Mouse (Mus musculus): ENCODE data around the gene Sel1l2. TPM values are rescaled to one million over a fixed set of nuclear protein-coding genes. Genes with fewer than 3 reads are reported as not detected.
"Not testable (repeated sequence)": the region's sequence is repeated elsewhere in the genome, so short reads cannot be mapped to it uniquely, and the experiment has no call there.

Sel1l2 gene
- total and polyA plus RNA-seq, 2 experiments from 2014 or later = not detected

DNA sequence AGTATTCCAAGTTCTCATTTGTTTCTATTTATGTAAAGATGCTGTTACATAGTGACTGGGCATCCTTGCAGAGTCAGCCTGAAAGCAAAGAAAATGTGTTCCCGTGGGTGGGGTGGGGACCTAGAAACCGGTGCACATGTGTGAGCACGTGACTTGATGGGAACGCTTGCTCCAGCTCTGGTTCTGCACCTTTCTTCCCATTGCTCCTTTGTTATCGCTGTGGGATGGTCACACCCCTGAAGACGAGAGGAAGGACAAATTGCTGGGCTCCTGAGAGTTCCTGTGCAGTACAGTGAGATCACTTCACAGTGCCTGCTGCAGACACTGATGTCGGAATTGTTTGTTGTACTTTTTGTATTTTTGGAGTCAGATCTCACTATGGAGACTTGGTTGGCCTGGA lies 185.8 kb downstream of the Sel1l2 start:
- H3K9me3 ChIP-seq (ENCODE audit: low read length) = no peaks in the 10 kb centered on the region
- no peaks in the 10 kb centered on the region for H3K27me3 ChIP-seq (ENCODE audit: insufficient read depth, low read length)
- no peak for TF ChIP-seq CTCF (IDR thresholded peaks at IDR 0.05)
- no peak overlapping the region for H3K9ac ChIP-seq (replicated peaks; ENCODE audit: low read length, poor library complexity, severe bottlenecking)
- no peaks in the 10 kb centered on the region for H3K4me1 ChIP-seq (ENCODE audit: insufficient read depth, low read length)
- peaks cover 23% of the 10 kb centered on the region for H3K36me3 ChIP-seq (ENCODE audit: insufficient read depth, low read length)
- no peak overlapping the region for H3K4me2 ChIP-seq (ENCODE audit: low read depth, low read length, poor library complexity, severe bottlenecking)
- H3K4me3 ChIP-seq (ENCODE audit: low read depth, low read length) = no peak overlapping the region
- no peak for DNase-seq (ENCODE audit: low spot score)
- no peak overlapping the region for H3K27ac ChIP-seq (ENCODE audit: low read depth, low read length)
- 92% methylated on average over 7 of the region's 7 CpGs for WGBS
- no peak for ATAC-seq (ENCODE audit: low FRiP score)

DNA sequence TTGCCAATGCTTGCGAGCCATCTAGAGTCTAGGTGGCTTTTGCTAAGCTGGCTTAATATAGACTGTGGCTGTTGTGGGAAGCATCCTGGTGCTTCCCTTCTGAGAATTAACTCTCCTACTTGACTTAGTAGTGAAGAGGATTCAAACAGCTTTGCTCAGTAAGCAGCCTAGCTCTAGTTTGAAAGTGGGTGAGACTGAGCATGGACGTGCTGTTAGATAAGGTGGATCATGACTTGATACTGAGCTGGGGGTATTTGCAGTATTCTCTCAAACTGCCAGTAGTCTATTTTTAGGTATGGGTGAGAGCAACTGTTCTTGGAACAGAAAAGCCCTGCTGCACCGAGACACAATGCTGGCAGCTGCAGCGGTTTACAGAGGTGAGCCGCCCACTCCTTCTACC lies 186.9 kb downstream of the Sel1l2 start:
- WGBS = 91% methylated on average over 5 of the region's 5 CpGs
- no peak for TF ChIP-seq CTCF (IDR thresholded peaks at IDR 0.05)
- H3K4me3 ChIP-seq (ENCODE audit: low read depth, low read length) = no peak overlapping the region
- no peak for ATAC-seq (ENCODE audit: low FRiP score)
- H3K27me3 ChIP-seq (ENCODE audit: insufficient read depth, low read length) = no peaks in the 10 kb centered on the region
- DNase-seq (ENCODE audit: low spot score) = no peak
- H3K27ac ChIP-seq (ENCODE audit: low read depth, low read length) = no peak overlapping the region
- H3K36me3 ChIP-seq (ENCODE audit: insufficient read depth, low read length) = peaks cover 29% of the 10 kb centered on the region
- H3K4me1 ChIP-seq (ENCODE audit: insufficient read depth, low read length) = no peaks in the 10 kb centered on the region
- no peak overlapping the region for H3K9ac ChIP-seq (replicated peaks; ENCODE audit: low read length, poor library complexity, severe bottlenecking)
- no peak overlapping the region for H3K4me2 ChIP-seq (ENCODE audit: low read depth, low read length, poor library complexity, severe bottlenecking)
- H3K9me3 ChIP-seq (ENCODE audit: low read length) = no peaks in the 10 kb centered on the region

DNA sequence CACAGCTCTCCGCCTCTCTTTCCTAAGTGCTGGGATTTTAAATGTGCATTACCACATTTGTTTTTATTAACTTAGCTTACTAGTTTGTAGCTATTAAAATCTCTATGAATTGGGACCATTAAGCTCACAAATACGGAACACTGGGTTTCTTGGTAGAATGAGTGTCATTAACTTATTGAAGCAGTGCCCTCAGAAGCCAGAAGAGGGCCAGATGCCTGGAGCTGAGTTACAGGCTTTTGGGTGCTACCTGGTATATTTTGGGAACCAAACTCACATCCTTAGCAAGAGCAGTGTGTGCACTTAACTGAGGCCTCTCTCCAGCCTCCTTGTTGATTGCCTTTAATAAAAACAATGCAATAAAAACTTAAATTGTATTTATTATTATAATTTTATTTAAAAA lies 188.8 kb downstream of the Sel1l2 start:
- DNase-seq (ENCODE audit: low spot score) (peak; percentile 47), ATAC-seq (ENCODE audit: low FRiP score) (no peak)
- Histone ChIP-seq H3K36me3 (ENCODE audit: insufficient read depth, low read length) (peaks cover 32% of the 10 kb centered on the region), H3K9ac (replicated peaks; ENCODE audit: low read length, poor library complexity, severe bottlenecking) (no peak overlapping the region), H3K4me1 (ENCODE audit: insufficient read depth, low read length) (no peaks in the 10 kb centered on the region), H3K4me2 (ENCODE audit: low read depth, low read length, poor library complexity, severe bottlenecking) (no peak overlapping the region), H3K9me3 (ENCODE audit: low read length) (no peaks in the 10 kb centered on the region), H3K27ac (ENCODE audit: low read depth, low read length) (no peak overlapping the region), H3K27me3 (ENCODE audit: insufficient read depth, low read length) (no peaks in the 10 kb centered on the region), H3K4me3 (ENCODE audit: low read depth, low read length) (no peak overlapping the region)
- 84% methylated on average over 2 of the region's 2 CpGs for WGBS
- TF ChIP-seq CTCF (IDR thresholded peaks at IDR 0.05) = peak; percentile 72

- H3K4me1 ChIP-seq (ENCODE audit: insufficient read depth, low read length); H3K27ac ChIP-seq (ENCODE audit: low read depth, low read length); H3K9me3 ChIP-seq (ENCODE audit: low read length); H3K4me3 ChIP-seq (ENCODE audit: low read depth, low read length); H3K27me3 ChIP-seq (ENCODE audit: insufficient read depth, low read length); H3K4me2 ChIP-seq (ENCODE audit: low read depth, low read length, poor library complexity, severe bottlenecking); ATAC-seq (ENCODE audit: low FRiP score); H3K9ac ChIP-seq (replicated peaks; ENCODE audit: low read length, poor library complexity, severe bottlenecking): not testable (repeated sequence)
- peak; percentile 9 for DNase-seq (ENCODE audit: low spot score)
- H3K36me3 ChIP-seq (ENCODE audit: insufficient read depth, low read length) = peaks cover 35% of the 10 kb centered on the region
- peak; percentile 46 for TF ChIP-seq CTCF (IDR thresholded peaks at IDR 0.05)
- WGBS = 90% methylated on average over 3 of the region's 3 CpGs
Observed at GRCm38 (mm10) chr2:140185685-140186210, 203.8 kb downstream of the Sel1l2 start.

Other genes starting within 250 kb of the Sel1l2 start
- not detected in 2 replicates for gene Gm17374, start 237.7 kb downstream of the Sel1l2 start, total RNA-seq (2014; rRNA removed)
- not detected in 2 replicates for gene Gm17374, start 237.7 kb downstream of the Sel1l2 start, polyA plus RNA-seq (2015; fragmentation: Nextera tagmentation; extraction: Ambion mirVana)
- 6.4 and 8.9 TPM in 2 replicates for gene Esf1, start 219.1 kb downstream of the Sel1l2 start, total RNA-seq (2014; rRNA removed)
- gene Esf1, start 219.1 kb downstream of the Sel1l2 start, polyA plus RNA-seq (2015; fragmentation: Nextera tagmentation; extraction: Ambion mirVana) = 13.7 and 17.2 TPM in 2 replicates
- gene Ndufaf5, start 219.1 kb downstream of the Sel1l2 start, total RNA-seq (2014; rRNA removed) = 33.0 and 35.2 TPM in 2 replicates
- gene Ndufaf5, start 219.1 kb downstream of the Sel1l2 start, polyA plus RNA-seq (2015; fragmentation: Nextera tagmentation; extraction: Ambion mirVana) = 59.1 and 60.0 TPM in 2 replicates
- 35.8 and 37.3 TPM in 2 replicates for gene Macrod2, start 5.6 kb upstream of the Sel1l2 start, total RNA-seq (2014; rRNA removed)
- 53.9 and 67.2 TPM in 2 replicates for gene Macrod2, start 5.6 kb upstream of the Sel1l2 start, polyA plus RNA-seq (2015; fragmentation: Nextera tagmentation; extraction: Ambion mirVana)

Data from midbrain, postnatal 0 days (tissue).